ENCODE assay signal across 8 mouse cellular contexts in genomic region chr9:48494817-48495547, GRCm38 (mm10). TPM values are rescaled to one million over a fixed set of nuclear protein-coding genes. Genes with fewer than 3 reads are reported as not detected.
DNase-seq lines count a peak whose midpoint lies in the region; ATAC-seq and TF ChIP-seq lines count a peak whose summit lies in the region.

Gene Rbm7, minus strand, starts transcription at chr9:48495299.
Gene Gm5617, plus strand, starts transcription at chr9:48495442.

- peaks cover 12% of the 10 kb centered on the region for H3K36me3 ChIP-seq in ES-E14 (ENCODE audit: control insufficient read depth, insufficient read depth, low read length, poor library complexity, severe bottlenecking)
- peaks cover 20% of the 10 kb centered on the region for H3K36me3 ChIP-seq in forebrain, embryonic 16.5 days (ENCODE audit: control insufficient read depth, insufficient read depth)
- peaks cover 39% of the 10 kb centered on the region for H3K36me3 ChIP-seq in lung, embryonic 14.5 days (ENCODE audit: insufficient read depth)

- peak within 1 kb of the TSS; percentile 90 for H3K4me2 ChIP-seq in forebrain, embryonic 16.5 days (ENCODE audit: low read length)
- peak within 1 kb of the TSS; percentile 89 for H3K4me2 ChIP-seq in lung, embryonic 14.5 days

- no peak for TF ChIP-seq CTCF in layer of hippocampus, adult 2 months (conservative IDR thresholded peaks at IDR 0.05)
- no peak for TF ChIP-seq CTCF in lung, embryonic 14.5 days (IDR thresholded peaks at IDR 0.05; ENCODE audit: low read depth)
- TF ChIP-seq CTCF in olfactory bulb, adult 2 months (IDR thresholded peaks at IDR 0.05; ENCODE audit: insufficient read depth, low read depth, low read length) = no peak

- intact Hi-C loops in heart, postnatal 36 days (cut with DNase I) = loop anchor here (1.0 to 10.0 kb wide), 2 partner anchors 15 to 490 kb away; partner anchors contain the start of genes Rexo2 and Usp28

- H3K4me1 ChIP-seq in ES-E14 (ENCODE audit: control insufficient read depth in 2 of 2, insufficient read depth in 2 of 2, low read length in 2 of 2, poor library complexity in 1 of 2) = 0 out of 4 replicates have a peak, but pooled peaks cover 0 to 2% of the 10 kb centered on the region in 2 experiments
- H3K4me1 ChIP-seq in forebrain, embryonic 16.5 days (replicated peaks; ENCODE audit: control insufficient read depth, insufficient read depth, low read length) = peaks cover 14% of the 10 kb centered on the region
- peaks cover 6% of the 10 kb centered on the region; the same call in 1 of the 2 replicates for H3K4me1 ChIP-seq in lung, embryonic 14.5 days (ENCODE audit: insufficient read depth)
- 0 out of 2 replicates have a peak, but pooled peaks cover 2% of the 10 kb centered on the region for H3K4me1 ChIP-seq in olfactory bulb, adult 2 months (ENCODE audit: control insufficient read depth, insufficient read depth, low read length)

- no peaks in the 10 kb centered on the region for H3K27me3 ChIP-seq in forebrain, embryonic 16.5 days (replicated peaks; ENCODE audit: control insufficient read depth, insufficient read depth, low read length)
- H3K27me3 ChIP-seq in lung, embryonic 14.5 days (ENCODE audit: insufficient read depth, low read length) = no peaks in the 10 kb centered on the region

- peak; percentile 85 for DNase-seq in ES-E14 (ENCODE audit: low read depth, low spot score)
- DNase-seq in cerebellum, adult 18-20 months = peak; percentile 94 to 97
- DNase-seq in heart, postnatal 36 days = peak; percentile 94 to 95
- peak; percentile 94 to 96 for DNase-seq in layer of hippocampus, adult 2 months (ENCODE audit: low spot score in 2 of 2)
- peak; percentile 99 for DNase-seq in lung, embryonic 14.5 days
- peak; percentile 97 for DNase-seq in thymus, postnatal 0 days (ENCODE audit: low spot score)

- no peaks in the 10 kb centered on the region for H3K9me3 ChIP-seq in ES-E14 (ENCODE audit: control insufficient read depth, insufficient read depth, low read depth, low read length)
- no peaks in the 10 kb centered on the region for H3K9me3 ChIP-seq in forebrain, embryonic 16.5 days (ENCODE audit: control insufficient read depth, low read length)
- no peaks in the 10 kb centered on the region for H3K9me3 ChIP-seq in lung, embryonic 14.5 days (ENCODE audit: low read depth, low read length)

- H3K27ac ChIP-seq in ES-E14 (ENCODE audit: insufficient read depth, low read depth, low read length, poor library complexity, severe bottlenecking) = peak within 1 kb of the TSS; percentile 77
- H3K27ac ChIP-seq in forebrain, embryonic 16.5 days (ENCODE audit: low read length) = peak within 1 kb of the TSS; percentile 90
- peak within 1 kb of the TSS; percentile 94 for H3K27ac ChIP-seq in layer of hippocampus, adult 2 months
- H3K27ac ChIP-seq in lung, embryonic 14.5 days (ENCODE audit: low read depth) = peak within 1 kb of the TSS; percentile 87
- H3K27ac ChIP-seq in olfactory bulb, adult 2 months (ENCODE audit: insufficient read depth, low read depth, low read length) = peak within 1 kb of the TSS; percentile 91

- in situ Hi-C loops in ES-E14 (cut with MboI; ENCODE audit: low sequenced_read_pairs in 2 of 2, unreplicated experiment in 2 of 2) = no loop called here

- peak; percentile 100 for ATAC-seq in forebrain, embryonic 16.5 days
- peak; percentile 100 for ATAC-seq in lung, embryonic 14.5 days (ENCODE audit: insufficient read depth)

- H3K4me3 ChIP-seq in ES-E14 (ENCODE audit: insufficient read depth in 1 of 2, low read depth in 1 of 2, low read length in 2 of 2, poor library complexity in 1 of 2, severe bottlenecking in 1 of 2) = peak within 1 kb of the TSS; percentile 91 to 95
- H3K4me3 ChIP-seq in forebrain, embryonic 16.5 days (replicated peaks; ENCODE audit: low read length) = peak within 1 kb of the TSS; percentile 93
- peak within 1 kb of the TSS; percentile 72 for H3K4me3 ChIP-seq in layer of hippocampus, adult 2 months
- peak within 1 kb of the TSS; percentile 82 for H3K4me3 ChIP-seq in lung, embryonic 14.5 days (ENCODE audit: low read depth, low read length)
- peak within 1 kb of the TSS; percentile 86 for H3K4me3 ChIP-seq in olfactory bulb, adult 2 months (ENCODE audit: insufficient read depth, low read depth, low read length)

- under 1% methylated on average over 72 of the region's 72 CpGs for WGBS in forebrain, embryonic 16.5 days
- under 1% methylated on average over 72 of the region's 72 CpGs for WGBS in lung, embryonic 14.5 days
- WGBS in olfactory bulb, adult 2 months = under 1% methylated on average over 72 of the region's 72 CpGs

- peak within 1 kb of the TSS; percentile 96 for H3K9ac ChIP-seq in ES-E14 (ENCODE audit: insufficient read depth, low read depth, low read length, poor library complexity, severe bottlenecking)
- peak within 1 kb of the TSS; percentile 96 for H3K9ac ChIP-seq in forebrain, embryonic 16.5 days (replicated peaks; ENCODE audit: low read depth, low read length)
- H3K9ac ChIP-seq in lung, embryonic 14.5 days = peak within 1 kb of the TSS; percentile 90

- TF ChIP-seq POLR2A in olfactory bulb, adult 2 months (IDR thresholded peaks at IDR 0.05; ENCODE audit: insufficient read depth, low read depth, low read length) = peak; percentile 95

TF ChIP-seq in ES-E14, 5 proteins besides CTCF, POLR2A, EP300 and RAD21:
- TF ChIP-seq HCFC1 (IDR thresholded peaks at IDR 0.05; ENCODE audit: borderline replicate concordance, insufficient read depth, low read length) (0 out of 2 replicates have a peak, but pooled peaks have one; percentile 38), CHD2 (IDR thresholded peaks at IDR 0.05; ENCODE audit: low read depth, low read length) (no peak)
TF ChIP-seq in ES-E14: peak in this region for 1.

RNA-seq across cellular contexts. Expression of gene Rbm7, which starts in this region (rescaled TPM):
- 29.9 and 40.0 TPM in 2 replicates for total RNA-seq in ES-E14 (2012; rRNA removed)
- 95.5 and 111 TPM in 2 replicates for polyA plus RNA-seq in forebrain, embryonic 16.5 days (2015; fragmentation: Nextera tagmentation; extraction: Ambion mirVana)
- 10 to 100 TPM; 24.0 to 24.1 TPM for total RNA-seq in heart, postnatal 36 days (2021)
- 10 to 100 TPM; 38.4 to 39.6 TPM for total RNA-seq in layer of hippocampus, adult 2 months (2021)
- 123 and 128 TPM in 2 replicates for polyA plus RNA-seq in lung, embryonic 14.5 days (2014; fragmentation: Nextera tagmentation; extraction: Ambion mirVana)
- polyA plus RNA-seq in olfactory bulb, adult 2 months (2012; ENCODE audit: insufficient read depth, insufficient read length, low replicate concordance, missing spikeins) = not detected in 2 replicates
- polyA plus RNA-seq in thymus, postnatal 0 days (2015; fragmentation: Nextera tagmentation; extraction: Ambion mirVana) = 158 and 160 TPM in 2 replicates

RNA-seq across cellular contexts. Expression of gene Gm5617, which starts in this region (rescaled TPM):
- 21.9 and 32.5 TPM in 2 replicates for total RNA-seq in ES-E14 (2012; rRNA removed)
- 16.8 and 17.9 TPM in 2 replicates for polyA plus RNA-seq in forebrain, embryonic 16.5 days (2015; fragmentation: Nextera tagmentation; extraction: Ambion mirVana)
- total RNA-seq in heart, postnatal 36 days (2021) = 10 to 100 TPM; 28.3 to 33.0 TPM
- 10 to 100 TPM; 10.2 to 13.7 TPM for total RNA-seq in layer of hippocampus, adult 2 months (2021)
- polyA plus RNA-seq in lung, embryonic 14.5 days (2014; fragmentation: Nextera tagmentation; extraction: Ambion mirVana) = 21.8 and 22.9 TPM in 2 replicates
- not detected in 2 replicates for polyA plus RNA-seq in olfactory bulb, adult 2 months (2012; ENCODE audit: insufficient read depth, insufficient read length, low replicate concordance, missing spikeins)
- polyA plus RNA-seq in thymus, postnatal 0 days (2015; fragmentation: Nextera tagmentation; extraction: Ambion mirVana) = 68.6 and 69.0 TPM in 2 replicates

Comparison
In these comparisons a context has a peak if more than half of its experiments do, and no peak if none do; other contexts are left out.
1. Peak in every context shown above with its lines: DNase-seq, ATAC-seq, H3K4me3 ChIP-seq and H3K27ac ChIP-seq.
2. RNA of gene Gm5617 (polyA plus RNA-seq): 68.6 to 69.0 TPM in thymus, postnatal 0 days, 21.8 to 22.9 TPM in lung, embryonic 14.5 days and 16.8 to 17.9 TPM in forebrain, embryonic 16.5 days; not detected in olfactory bulb, adult 2 months; every median in the first group is over 10 times any median in the second.